Mouse (Mus musculus) c-Kit-positive CD71-negative TER-119-negative erythroid progenitor cells, embryonic 14.5 days (primary cell): ENCODE results near the gene Lhfp.
"Not testable (repeated sequence)": the region's sequence is repeated elsewhere in the genome, so short reads cannot be mapped to it uniquely, and the experiment has no call there.

Experiments
- DNase-seq: peaks from one replicate; pipeline ENCODE4 v3.0.0-alpha.2; 2013; ENCODE audit warnings: low read depth

The Lhfp gene

DNA sequence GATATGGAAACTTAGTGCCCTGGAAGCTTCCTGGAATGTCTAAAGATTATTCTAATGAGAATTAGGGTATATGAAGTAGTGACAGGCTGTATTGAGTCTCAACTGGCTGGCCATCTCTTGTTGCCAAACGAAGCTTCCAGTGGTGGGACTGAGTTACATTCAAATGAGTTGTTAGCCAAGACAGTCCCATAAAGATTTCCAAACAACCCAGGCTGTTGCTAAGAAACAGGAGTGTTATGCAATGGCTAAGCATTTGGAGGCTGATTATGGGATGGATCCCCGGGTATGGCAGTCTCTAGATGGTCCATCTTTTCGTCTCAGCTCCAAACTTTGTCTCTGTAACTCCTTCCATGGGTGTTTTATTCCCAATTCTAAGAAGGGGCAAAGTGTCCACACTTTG is 240.7 kb downstream of the Lhfp start:
- DNase-seq: not testable (repeated sequence)

DNA sequence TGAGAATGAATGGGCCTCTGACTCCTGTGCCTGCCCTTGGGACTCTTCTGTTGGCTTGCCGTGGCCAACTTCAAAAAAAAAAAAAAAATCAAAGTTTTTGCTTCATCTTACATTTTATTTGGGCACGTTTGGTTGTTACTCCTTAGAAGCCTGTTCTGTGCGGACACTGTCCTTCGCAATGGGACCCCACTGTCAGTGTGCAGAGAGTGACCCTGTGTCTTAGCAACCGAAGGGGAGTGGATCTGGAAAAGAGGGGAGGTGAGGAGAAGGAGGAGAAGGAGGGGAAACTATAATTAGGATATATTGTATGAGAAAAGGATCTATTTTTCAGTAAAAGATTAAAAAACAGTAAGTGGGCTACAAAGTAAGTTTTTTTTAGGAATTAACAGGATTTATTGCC is 242.7 kb downstream of the Lhfp start:
- no peak for DNase-seq

DNA sequence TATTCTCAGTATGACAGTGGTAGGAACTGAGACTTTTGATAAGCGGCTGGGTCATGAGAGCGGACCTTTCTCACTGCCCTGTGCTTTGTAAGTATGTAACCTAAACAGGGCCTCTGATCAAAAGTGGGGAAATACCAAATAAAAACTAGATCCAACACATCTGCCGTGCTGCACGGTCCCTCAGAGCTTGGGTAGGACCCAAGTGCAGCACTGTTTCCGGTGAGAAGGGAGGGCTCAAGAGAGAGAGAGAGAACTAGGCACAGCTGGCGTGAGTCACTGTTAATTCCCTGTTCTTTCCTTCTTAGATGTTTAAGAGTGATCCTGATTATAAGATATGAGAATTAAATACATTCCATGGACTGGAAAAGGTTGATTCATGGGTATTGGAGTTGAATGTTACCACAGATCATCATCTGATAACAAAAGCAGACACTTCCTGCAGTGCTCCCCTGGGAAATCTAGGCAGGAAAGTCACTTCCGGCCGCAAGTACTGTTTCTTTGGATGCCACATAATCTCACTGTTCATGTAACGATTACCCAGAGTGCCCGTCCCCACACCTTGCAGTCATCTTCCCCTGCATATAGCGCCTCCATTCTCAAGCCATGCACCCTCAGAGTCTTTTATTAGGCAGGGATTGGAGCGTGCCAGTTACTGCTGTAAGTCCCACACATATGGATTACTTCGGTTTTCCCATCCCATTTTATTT is 243.3 kb downstream of the Lhfp start:
- DNase-seq: no peak

DNA sequence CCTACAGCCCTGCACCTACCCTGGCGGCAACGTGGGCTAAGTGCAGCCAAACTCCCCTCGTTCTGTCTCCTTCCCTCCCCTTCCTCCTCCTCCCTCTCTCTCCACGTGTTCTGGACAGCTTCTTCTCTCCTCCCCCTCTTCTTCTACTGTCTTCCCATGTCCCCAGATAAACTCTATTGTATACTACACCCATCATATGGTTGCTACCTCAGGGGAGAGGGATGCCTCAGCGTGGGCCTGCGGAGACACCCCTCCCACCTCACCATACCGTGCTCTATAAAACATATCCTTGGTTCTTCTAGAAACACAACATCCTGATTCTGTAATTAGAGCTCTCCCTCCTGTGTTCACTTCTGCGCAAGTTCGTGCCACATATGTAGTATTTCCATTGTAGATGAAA is 247.3 kb downstream of the Lhfp start:
- DNase-seq: no peak

DNA sequence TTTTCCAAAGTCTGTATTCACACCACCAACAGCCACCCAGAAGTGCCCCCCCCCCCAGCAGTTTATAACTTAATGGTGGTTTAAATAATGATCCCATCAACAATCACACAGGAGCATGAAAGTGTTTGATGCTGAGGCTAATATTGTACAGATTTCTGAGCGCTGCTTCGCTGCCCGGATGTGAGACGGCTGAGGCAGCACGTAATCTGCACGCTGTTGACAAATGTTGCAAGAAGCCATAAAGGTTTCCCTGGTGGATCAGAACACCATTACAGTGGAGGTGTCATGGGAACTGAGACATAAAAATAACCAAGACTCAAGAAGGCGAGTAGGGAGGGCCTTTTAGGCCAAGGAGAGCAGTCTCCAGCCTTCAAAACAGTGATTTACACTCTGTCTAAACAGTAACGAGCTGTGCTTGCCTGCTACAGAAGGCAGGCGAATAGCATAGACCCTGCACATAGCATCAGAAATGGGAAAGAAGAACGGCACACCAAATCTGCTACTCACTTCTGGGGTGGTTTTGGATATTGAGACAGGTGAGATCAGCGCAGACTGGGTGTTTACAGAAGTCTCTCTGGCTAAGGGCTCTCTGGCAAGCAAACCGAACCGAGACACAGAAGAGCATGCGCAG is 248.4 kb downstream of the Lhfp start:
- no peak for DNase-seq

DNA sequence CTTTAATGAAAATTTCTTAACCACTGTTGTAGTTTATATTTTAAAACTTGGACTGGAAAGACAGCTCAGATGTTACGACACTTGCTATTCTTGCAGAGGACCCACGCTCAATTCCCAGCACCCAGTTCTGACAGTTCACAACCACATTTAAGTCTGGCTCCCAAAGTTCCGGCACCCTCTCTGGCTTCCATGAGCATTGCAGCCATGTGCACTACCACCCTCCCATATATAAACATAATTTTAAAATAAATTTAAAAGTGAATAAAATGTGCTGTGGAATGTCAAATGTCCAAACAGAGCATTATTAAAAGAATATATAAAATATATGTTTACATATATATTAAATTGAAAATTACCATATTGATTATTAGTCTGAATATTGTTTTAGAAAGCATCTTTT is 249.9 kb downstream of the Lhfp start:
- DNase-seq: no peak

DNA sequence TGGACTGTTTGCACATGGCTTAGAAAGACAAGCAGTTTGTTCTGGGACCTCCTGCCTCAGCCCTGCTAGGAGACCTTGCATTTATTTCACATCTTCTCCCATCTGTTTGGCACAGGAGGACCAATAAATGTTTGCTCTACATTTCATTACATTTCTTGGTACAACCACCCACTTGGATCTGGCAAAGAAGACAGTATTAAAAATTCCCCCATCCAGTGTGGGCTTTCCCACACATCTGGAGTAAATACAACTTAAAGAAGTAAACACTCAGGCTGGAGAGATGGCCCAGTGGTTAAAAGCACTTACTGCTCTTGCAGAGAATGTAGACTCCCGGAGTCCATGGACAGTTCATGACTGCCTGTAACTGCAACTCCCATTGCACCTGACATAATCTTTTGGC is 250.6 kb downstream of the Lhfp start:
- DNase-seq: no peak

DNA sequence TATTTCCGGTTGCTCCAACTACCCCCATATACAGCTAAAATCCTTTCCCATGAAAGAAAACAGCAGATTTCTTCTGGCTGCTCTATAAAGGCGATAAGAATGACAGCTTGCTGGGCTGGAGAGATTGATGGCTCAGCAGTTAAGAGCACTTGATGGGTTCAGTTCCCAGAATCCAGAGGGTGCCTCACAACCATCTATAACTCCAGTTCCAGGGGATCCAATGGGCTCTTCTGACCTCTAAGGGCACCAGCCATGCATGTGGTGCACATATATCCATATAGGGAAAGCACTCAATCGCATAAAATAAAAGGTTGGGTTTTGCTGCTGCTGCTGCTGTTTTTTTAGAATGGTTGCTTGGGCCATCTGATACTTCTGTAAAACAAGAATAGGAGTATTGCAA is 251.1 kb downstream of the Lhfp start:
- no peak for DNase-seq

DNA sequence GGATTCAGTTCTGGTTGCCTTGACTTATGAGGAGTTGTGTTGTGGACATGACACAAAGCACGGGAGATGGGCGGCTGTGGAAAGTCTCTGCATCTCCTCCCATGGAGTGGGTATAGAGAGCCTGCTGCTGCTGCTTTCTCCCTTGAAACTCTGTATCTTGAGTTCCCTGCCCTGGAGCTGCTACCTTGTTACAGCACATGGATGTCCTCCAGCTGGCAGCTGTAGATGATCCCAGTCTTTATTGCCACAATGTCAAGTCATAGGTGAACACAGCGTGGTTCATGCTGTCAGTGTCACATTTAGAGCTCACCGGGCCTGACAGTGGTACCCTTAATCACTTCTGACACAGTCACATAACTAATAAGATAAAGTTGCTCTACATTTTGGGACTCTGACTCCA is 251.7 kb downstream of the Lhfp start:
- no peak for DNase-seq

DNA sequence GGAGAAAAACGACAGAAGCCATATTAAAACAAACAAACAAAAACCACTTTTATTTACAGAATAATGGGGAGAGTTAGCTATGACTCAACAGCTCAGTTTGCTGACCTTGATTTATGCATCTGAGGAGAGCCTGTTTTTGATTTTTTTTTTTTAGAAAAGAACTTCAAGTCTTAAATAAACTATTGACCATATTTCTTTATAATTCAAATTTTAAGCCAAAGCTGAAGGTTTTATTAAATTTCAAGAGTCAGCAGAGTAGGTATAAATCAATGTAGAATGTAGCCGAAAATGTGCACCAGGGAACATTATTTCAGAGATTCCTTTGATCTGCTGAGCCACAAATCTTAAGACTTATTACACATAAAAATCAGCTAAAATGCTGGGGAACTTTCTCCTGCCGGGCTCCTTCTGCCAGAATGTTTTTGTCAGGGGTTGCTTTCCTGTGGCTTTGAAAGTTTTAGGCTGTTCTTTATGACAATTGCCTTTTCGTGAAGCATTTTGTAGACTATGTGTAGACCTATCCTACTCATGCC is 252.6 kb downstream of the Lhfp start:
- DNase-seq: no peak

DNA sequence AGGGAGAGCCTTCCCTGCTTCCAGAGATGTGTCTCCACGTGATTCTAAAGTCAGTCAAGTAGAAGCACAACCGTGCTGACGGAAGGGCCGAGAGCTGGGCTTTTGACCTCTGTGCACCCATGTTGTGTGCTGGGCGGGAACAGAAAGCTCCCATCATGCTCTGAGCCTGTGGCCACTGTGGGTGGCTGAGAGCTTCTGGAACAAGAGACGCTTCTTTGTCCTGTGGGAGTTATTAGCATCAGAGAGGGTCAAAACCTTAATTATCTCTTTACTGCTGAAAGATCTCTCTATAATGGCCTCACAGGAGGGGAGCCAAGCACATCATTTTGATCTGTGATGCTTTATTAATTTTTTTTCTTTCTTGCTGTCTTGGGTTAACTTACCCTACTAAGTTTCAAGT is 253.5 kb downstream of the Lhfp start:
- DNase-seq: no peak

DNA sequence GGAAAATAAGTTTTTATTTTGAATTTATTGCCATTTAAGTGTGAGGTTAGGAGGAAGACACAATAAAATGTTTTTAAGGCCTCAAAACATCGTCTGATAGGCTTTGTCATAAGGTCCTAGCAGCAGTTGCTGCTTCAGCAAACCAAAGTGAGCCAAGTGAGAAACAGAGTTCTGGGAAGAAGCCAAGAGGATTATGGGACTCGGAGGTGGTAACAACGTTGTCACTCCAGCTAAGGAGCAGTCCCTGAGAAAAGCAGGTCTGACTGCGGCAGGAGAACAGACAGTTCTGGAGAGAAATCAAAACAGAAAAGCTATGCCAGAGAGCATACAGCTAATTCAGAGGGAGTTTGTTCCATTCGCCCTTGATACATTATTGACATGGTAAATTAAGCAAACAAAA is 260.5 kb downstream of the Lhfp start:
- DNase-seq: no peak

DNA sequence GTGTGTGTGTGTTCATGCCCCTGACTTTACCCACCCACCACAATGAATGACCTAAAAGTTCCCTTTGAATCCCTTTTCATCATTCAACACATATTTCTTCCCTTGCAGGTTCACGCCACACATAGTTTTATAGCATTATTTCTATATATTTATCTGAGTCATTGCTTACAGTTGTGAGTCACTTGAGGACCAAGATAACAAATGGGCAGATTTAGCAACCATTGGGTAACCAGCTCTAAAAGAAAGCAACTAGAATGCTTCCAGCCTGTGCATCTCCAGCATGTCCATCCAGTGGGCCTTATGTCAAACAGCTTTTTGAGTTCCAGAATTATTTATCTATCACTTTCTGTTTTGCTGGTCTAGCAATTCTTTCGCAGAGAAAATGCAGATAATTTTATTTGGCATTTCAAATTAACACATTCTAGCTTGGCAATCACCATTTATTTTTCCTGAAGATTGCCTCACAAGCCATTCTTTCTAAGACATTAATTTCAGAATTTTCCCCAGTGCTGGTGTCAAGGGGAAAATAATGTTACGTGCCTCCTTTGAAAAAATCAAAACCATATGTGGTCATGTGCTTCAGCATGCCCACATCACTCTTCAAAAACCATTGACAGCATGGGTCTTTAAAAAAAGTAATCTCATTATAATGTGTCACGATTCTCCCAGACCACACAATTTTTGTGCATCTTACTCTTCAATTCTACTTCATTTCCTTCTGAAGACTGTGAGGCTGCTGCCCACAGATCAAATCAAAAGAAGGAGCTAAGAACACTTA is 263.0 kb downstream of the Lhfp start:
- DNase-seq: no peak

DNA sequence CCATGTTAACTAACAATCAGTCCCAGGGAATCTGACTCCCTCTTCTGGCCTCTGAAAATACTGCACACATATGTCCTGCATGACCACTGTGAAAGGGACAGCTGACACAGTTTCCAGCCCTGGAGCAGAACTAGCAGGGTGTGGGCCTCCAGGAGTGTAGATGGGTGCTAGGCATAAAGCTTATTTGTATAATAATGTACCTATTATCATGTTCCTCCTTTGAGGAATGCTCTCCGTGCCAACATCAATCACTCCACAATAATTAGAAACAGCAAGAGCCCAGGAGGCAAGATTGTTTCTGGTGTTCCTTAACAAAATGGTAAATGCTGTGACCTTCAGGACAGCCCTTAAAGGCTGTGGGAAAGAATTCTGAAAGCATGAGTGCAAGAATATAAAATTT is 264.5 kb downstream of the Lhfp start:
- DNase-seq: no peak

DNA sequence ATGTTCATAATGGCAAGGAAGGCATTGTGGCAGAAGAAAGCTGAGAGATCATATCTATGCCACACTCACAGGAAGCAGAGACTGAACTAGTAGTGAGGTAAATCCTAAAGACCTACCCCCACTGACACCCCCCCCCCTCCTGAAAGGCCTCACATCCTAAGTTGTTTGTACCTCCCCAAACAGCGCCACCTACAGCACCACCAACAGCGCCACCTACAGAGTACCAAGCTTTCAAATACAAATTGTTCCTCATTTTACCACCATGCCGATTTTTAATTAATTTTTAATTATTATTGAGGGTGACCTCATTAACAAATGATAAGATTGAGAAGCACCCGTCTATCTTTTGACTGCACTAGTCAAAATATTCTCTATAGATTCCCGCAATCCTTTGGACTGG is 267.3 kb downstream of the Lhfp start:
- DNase-seq: no peak

DNA sequence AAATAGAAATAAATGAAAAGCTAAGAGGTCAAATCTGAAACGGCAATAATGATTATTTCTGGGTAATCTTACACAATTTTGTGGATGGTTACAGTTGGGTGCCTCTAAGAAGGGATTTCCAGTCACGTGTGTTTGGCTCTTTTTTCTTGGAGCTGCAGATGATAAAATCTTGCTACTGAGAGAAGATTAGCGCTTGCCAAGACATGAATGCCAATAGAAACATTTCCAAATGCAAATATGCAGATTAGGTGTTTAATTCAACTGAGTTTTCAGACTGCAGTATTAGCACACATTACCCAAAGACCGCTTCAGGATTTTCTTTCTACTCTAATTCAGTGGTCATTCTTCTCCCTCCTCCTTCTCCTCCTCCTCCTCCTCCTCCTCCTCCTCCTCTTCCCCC is 268.8 kb downstream of the Lhfp start:
- no peak for DNase-seq

DNA sequence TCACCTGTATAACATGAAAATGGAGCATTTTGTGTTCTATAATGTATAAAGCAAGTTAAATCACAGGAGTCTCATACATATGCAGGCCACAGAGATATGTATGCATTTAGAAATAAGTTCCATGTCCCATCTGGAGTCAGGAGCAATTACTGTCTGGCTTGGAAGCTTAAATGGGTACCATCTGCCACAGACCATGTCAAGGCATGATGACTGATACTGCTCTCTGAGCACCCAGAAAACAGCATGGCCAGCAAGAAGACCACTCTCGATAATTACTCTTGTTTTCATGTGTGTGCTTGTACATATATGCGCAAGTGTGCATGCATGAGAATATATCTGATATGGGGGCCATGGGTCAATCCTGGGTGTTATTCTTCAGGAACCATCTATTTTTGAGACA is 269.3 kb downstream of the Lhfp start:
- no peak for DNase-seq
